Mouse (Mus musculus) c-Kit-positive CD71-positive TER-119-positive erythroid progenitor cells, embryonic 14.5 days (primary cell): ENCODE measurements around the gene Maf.

Experiments
- DNase-seq: peaks from one replicate; pipeline ENCODE4 v3.0.0-alpha.2; 2013; ENCODE audit warnings: low spot score

Gene Maf

GRCm38 (mm10) chr8:115705591-115706110 lies 1.9 kb downstream of the Maf start:
- DNase-seq: no peak

GRCm38 (mm10) chr8:115703056-115703455 lies 4.5 kb downstream of the Maf start:
- DNase-seq: no peak

- no peak for DNase-seq
Observed at GRCm38 (mm10) chr8:115701001-115701400, 6.6 kb downstream of the Maf start.

- no peak for DNase-seq
Observed at GRCm38 (mm10) chr8:115699151-115699550, 8.4 kb downstream of the Maf start.

GRCm38 (mm10) chr8:115697410-115697809 lies 10.2 kb downstream of the Maf start:
- DNase-seq: no peak

- no peak for DNase-seq
Observed at GRCm38 (mm10) chr8:115696661-115697060, 10.9 kb downstream of the Maf start.

GRCm38 (mm10) chr8:115687349-115687748 lies 20.2 kb downstream of the Maf start:
- no peak for DNase-seq

- DNase-seq: no peak
Observed at GRCm38 (mm10) chr8:115683309-115683708, 24.3 kb downstream of the Maf start.

GRCm38 (mm10) chr8:115679539-115679938 lies 28.1 kb downstream of the Maf start:
- DNase-seq: no peak

- no peak for DNase-seq
Observed at GRCm38 (mm10) chr8:115664866-115665265, 42.7 kb downstream of the Maf start.

- DNase-seq: no peak
Observed at GRCm38 (mm10) chr8:115650110-115650521, 57.5 kb downstream of the Maf start.

- DNase-seq: no peak
Observed at GRCm38 (mm10) chr8:115645139-115645538, 62.5 kb downstream of the Maf start.

GRCm38 (mm10) chr8:115641936-115642335 lies 65.7 kb downstream of the Maf start:
- no peak for DNase-seq

GRCm38 (mm10) chr8:115639951-115640350 lies 67.6 kb downstream of the Maf start:
- no peak for DNase-seq

GRCm38 (mm10) chr8:115636751-115637150 lies 70.8 kb downstream of the Maf start:
- DNase-seq: no peak
